Mouse (Mus musculus) testis, adult 2 months (tissue): ENCODE measurements around the gene Plscr2. TPM values are rescaled to one million over a fixed set of nuclear protein-coding genes. Genes with fewer than 3 reads are reported as not detected.

Experiments used
- H3K27ac ChIP-seq: fragments of 200-500 bp; 2 replicates; pipeline ENCODE4 v1.5.1; 2012; ENCODE audit warnings: low read depth, low read length; ENCODE audit not compliant: control insufficient read depth, insufficient read depth
- H3K27me3 ChIP-seq: fragments of 200-500 bp; 2 replicates; pipeline ENCODE4 v1.6.1; 2012; ENCODE audit warnings: mild to moderate bottlenecking, low read length, moderate library complexity; ENCODE audit not compliant: control insufficient read depth, insufficient read depth
- H3K36me3 ChIP-seq: fragments of 200-500 bp; 2 replicates; pipeline ENCODE4 v1.6.1; 2012; ENCODE audit warnings: mild to moderate bottlenecking, low read length; ENCODE audit not compliant: control insufficient read depth, insufficient read depth
- H3K4me1 ChIP-seq: fragments of 200-500 bp; 2 replicates; pipeline ENCODE4 v1.6.1; 2012; ENCODE audit warnings: low read length; ENCODE audit not compliant: control insufficient read depth, insufficient read depth
- H3K4me3 ChIP-seq: fragments of 200-500 bp; 2 replicates; pipeline ENCODE4 v1.5.1; 2012; ENCODE audit warnings: low read depth, mild to moderate bottlenecking, low read length, moderate library complexity, mixed read lengths; ENCODE audit not compliant: control insufficient read depth
- CTCF ChIP-seq: fragments of 200-500 bp; IDR thresholded peaks from 2 replicates; pipeline ENCODE4 v1.5.1; 2012; ENCODE audit warnings: low read depth, mild to moderate bottlenecking, inconsistent platforms, low read length, moderate library complexity; ENCODE audit not compliant: control insufficient read depth, insufficient read depth, insufficient replicate concordance
- POLR2A ChIP-seq: fragments of 200-500 bp; IDR thresholded peaks from 2 replicates; pipeline ENCODE4 v1.6.1; 2012; ENCODE audit warnings: low read depth, mild to moderate bottlenecking, inconsistent platforms, low read length, moderate library complexity; ENCODE audit not compliant: control insufficient read depth
- polyA plus RNA-seq: library from polyadenylated mRNA; depleted of rRNA; stranded (reverse); fragments of >200 nt; gene quantifications from 2 replicates; pipeline ENCODE4 v1.2.3, GENCODE M21; 2012; rRNA removed

Plscr2 gene
- 0.71 and 0.88 TPM in 2 replicates for polyA plus RNA-seq

GRCm38 (mm10) chr9:92275486-92276207 is at the start of gene Plscr2:
Gene Plscr2, plus strand, starts transcription at chr9:92275602.
- Histone ChIP-seq H3K4me3 (peak within 1 kb of the TSS; percentile 15), H3K36me3 (no peaks in the 10 kb centered on the region), H3K27me3 (no peaks in the 10 kb centered on the region), H3K4me1 (no peaks in the 10 kb centered on the region), H3K27ac (peak within 1 kb of the TSS; percentile 78)
- TF ChIP-seq POLR2A, result no peak

- no peak for TF ChIP-seq CTCF
- no peak for TF ChIP-seq POLR2A
- H3K27me3 ChIP-seq, result no peaks in the 10 kb centered on the region
- no peaks in the 10 kb centered on the region for H3K36me3 ChIP-seq
- no peak overlapping the region for H3K27ac ChIP-seq
- no peak overlapping the region for H3K4me3 ChIP-seq
- H3K4me1 ChIP-seq, result no peaks in the 10 kb centered on the region
Measured at GRCm38 (mm10) chr9:92226127-92226655, 49.2 kb upstream of the Plscr2 start.

- H3K4me1 ChIP-seq, result no peaks in the 10 kb centered on the region
- no peaks in the 10 kb centered on the region for H3K36me3 ChIP-seq
- no peak overlapping the region for H3K4me3 ChIP-seq
- H3K27ac ChIP-seq, result no peak overlapping the region
- no peak for TF ChIP-seq POLR2A
- no peak for TF ChIP-seq CTCF
- H3K27me3 ChIP-seq, result no peaks in the 10 kb centered on the region
Measured at GRCm38 (mm10) chr9:92226795-92227194, 48.6 kb upstream of the Plscr2 start.

GRCm38 (mm10) chr9:92228867-92229832 is 46.3 kb upstream of the Plscr2 start:
- Histone ChIP-seq H3K27ac (no peak overlapping the region), H3K36me3 (no peaks in the 10 kb centered on the region), H3K27me3 (no peaks in the 10 kb centered on the region), H3K4me1 (no peaks in the 10 kb centered on the region), H3K4me3 (no peak overlapping the region)
- no peak for TF ChIP-seq CTCF

- no peaks in the 10 kb centered on the region for H3K4me1 ChIP-seq
- H3K36me3 ChIP-seq, result no peaks in the 10 kb centered on the region
- no peak overlapping the region for H3K27ac ChIP-seq
- no peak overlapping the region for H3K4me3 ChIP-seq
- no peak for TF ChIP-seq POLR2A
- no peaks in the 10 kb centered on the region for H3K27me3 ChIP-seq
Measured at GRCm38 (mm10) chr9:92229833-92230205, 45.6 kb upstream of the Plscr2 start.

- Histone ChIP-seq H3K4me1 (no peaks in the 10 kb centered on the region), H3K36me3 (no peaks in the 10 kb centered on the region), H3K27ac (no peak overlapping the region), H3K27me3 (no peaks in the 10 kb centered on the region), H3K4me3 (no peak overlapping the region)
- no peak for TF ChIP-seq POLR2A
- no peak for TF ChIP-seq CTCF
Measured at GRCm38 (mm10) chr9:92234901-92235458, 40.4 kb upstream of the Plscr2 start.

- no peak overlapping the region for H3K4me3 ChIP-seq
- H3K27me3 ChIP-seq, result no peaks in the 10 kb centered on the region
- no peaks in the 10 kb centered on the region for H3K36me3 ChIP-seq
- peaks cover 6% of the 10 kb centered on the region for H3K4me1 ChIP-seq
- TF ChIP-seq CTCF (no peak), POLR2A (no peak)
- H3K27ac ChIP-seq, result no peak overlapping the region
Measured at GRCm38 (mm10) chr9:92248773-92249446, 26.5 kb upstream of the Plscr2 start.
